Mouse (Mus musculus) heart, postnatal 4 days (tissue): Measurements from ENCODE around the gene Sytl1. TPM values are rescaled to one million over a fixed set of nuclear protein-coding genes. Genes with fewer than 3 reads are reported as not detected.

Experiments
- DNase-seq: peaks from one replicate; pipeline ENCODE4 v3.0.0; 2021
- total RNA-seq, 2 experiments: library from RNA; stranded (reverse); gene quantifications; 2 replicates each; pipeline ENCODE4 v1.2.3; 2021

Sytl1 gene
- total RNA-seq: under 1 TPM; 0.48 to 0.79 TPM

DNA sequence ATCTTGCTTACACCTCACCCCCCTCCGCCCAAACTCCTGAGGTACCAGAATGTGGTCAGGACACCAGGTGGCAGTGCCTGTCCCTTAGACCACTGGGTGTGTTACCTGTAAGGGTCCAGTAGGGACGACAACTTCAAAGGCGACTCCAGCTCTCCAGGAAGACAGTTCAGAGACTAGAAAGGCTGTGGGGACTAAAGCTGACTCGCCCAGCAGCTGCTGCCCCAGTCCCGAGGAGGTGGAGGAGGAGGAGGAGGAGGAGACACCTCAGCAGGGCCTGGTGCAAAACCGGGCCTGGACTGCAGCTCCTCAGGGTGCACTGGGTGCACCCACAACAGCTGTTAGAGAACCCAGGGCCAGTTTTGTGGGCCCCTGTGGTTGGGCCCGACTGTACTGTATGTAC, at the start of gene Sytl1:
Gene Sytl1 (minus strand): TSS at position 232 of the 400 bp plus-strand sequence.
- no peak for DNase-seq

GRCm38 (mm10) chr4:133309948-133310347, 47.0 kb upstream of the Sytl1 start:
- peak; percentile 93 for DNase-seq

DNA sequence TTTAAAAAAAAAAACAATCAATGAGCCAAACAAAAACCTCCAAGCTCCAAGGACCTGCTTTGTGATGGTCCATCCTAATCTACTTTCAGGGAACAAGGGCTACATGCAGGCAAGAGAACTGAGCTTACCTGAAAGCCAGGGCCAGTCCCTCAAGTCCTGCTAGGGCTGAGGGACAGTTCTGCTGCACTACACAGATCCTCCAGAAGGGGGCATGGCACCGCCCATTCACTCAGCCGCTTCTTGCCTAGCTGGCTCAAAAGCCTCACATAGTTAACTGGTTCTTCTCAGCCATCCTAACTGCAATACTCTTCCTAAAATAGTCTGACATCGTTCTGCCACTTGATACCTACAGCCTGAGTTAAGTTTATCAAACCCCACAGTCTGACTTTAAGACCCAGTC, 44.4 kb upstream of the Sytl1 start:
- peak; percentile 78 for DNase-seq

DNA sequence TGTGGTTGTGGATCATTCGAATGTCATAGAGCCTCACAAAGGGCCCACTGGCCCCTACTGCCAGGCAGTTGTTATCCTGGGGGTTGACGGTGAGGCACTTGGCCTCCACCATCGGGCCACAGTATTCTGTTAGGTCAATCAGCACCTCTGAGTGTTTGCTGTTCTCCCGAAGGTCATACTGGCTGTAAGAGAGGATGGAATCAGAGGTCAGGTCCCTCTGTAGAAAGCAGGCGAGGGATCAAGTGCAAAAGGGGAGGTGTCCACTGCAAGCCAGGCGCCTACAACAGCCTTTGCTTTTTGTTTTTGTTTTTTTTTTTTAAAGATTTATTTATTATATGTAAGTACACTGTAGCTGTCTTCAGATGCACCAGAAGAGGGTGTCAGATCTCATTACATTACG, 42.9 kb upstream of the Sytl1 start:
- DNase-seq: no peak

DNA sequence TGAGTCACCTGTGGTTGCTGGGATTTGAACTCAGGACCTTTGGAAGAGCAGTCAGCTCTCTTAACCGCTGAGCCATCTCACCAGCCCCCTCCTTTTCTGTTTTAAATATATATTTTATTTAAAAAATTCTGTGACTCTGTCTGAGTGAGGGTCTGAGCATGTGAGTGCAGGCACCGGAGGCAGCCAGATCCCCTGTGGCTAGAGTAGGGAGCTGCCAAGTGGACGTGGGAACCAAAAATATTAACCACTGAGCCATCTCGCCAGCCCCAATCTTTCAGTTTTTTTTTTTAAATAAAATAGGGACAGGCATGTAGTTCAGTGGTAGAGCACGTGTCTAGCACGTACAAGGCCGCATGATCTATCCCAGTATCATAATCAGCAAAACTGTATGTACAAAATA, 41.9 kb upstream of the Sytl1 start:
- no peak for DNase-seq

DNA sequence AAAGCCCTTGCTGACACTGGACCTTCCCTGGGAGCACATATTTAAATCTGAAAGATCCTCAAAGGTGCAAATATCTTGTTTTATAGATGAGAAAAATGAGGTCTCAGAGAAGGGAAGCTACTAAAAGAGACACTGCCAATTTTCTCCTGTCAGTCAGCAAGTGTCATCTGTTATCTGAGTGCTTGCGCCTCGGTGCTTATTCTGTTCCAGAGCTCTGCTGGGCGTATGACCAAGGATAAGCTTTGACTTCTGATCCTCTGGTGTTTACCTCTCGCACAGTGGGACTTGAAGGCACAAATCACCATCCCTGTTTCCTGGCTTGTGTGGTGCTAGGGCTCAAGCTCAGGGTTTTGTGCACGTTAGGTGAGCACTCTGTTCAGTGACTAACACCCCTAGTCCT, 39.8 kb upstream of the Sytl1 start:
- no peak for DNase-seq

DNA sequence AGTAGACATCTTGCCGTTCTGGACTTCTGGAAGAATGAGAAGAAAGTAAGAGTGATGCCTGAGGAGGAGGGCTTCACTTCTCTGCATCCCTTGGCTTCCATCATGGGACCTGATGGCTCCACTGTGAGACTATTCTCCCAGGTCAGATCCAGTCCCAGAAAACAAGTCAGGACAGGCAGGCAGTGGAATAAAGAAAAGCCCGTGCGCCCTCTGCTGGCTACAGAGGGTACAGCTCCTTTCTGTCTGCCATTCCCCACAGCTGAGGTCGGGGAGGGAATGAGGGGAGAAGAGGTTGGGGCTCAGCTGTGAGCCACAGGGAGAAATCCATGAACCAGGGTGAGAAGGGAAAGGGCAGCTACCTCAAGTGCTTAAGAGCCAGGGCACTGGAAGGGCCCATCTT, 38.9 kb upstream of the Sytl1 start:
- peak; percentile 82 for DNase-seq

GRCm38 (mm10) chr4:133300421-133300820, 37.5 kb upstream of the Sytl1 start:
- DNase-seq: no peak

DNA sequence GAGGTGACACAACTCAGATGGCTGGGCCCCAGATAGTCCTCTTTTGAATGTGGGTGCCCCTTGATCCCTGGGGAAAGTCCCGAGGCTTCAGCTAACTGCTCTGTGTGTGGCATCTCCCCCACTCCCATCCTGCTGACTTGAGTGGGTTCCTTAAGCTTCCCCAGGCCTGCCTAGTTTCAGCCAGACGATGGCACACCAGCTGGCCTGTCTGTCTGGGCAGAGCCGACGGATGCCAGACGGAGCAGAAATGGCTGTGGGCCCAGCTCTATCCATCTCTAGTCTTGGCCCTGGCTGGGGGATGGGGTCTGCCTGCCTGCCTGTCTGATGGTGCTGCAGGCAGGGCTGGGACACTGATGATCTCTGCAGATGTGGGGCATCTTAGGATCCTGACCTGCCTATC, 36.8 kb upstream of the Sytl1 start:
- DNase-seq: no peak

GRCm38 (mm10) chr4:133298516-133299365, 35.8 kb upstream of the Sytl1 start:
- DNase-seq: no peak

DNA sequence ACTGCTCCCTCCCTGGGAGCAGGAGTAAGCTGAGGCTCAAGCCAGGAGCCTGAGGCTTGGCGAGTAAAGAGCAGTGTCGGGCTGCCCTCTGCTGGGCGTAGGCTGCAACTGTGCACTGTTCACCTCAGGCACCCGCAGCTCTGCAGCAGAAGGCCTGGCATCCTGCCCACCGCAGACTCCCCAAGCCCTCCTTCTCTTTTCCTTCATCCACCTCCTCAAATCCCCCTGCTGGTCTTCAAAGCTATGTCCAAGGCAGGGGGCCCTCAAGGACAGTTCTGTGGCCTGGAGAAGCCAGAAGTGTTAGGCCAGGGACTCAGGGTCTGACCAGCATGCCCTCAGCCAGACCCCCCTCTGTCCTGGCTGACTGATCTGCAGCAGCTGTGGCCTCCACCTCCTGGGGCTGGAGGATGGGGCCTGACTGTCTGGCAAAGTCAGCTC, 34.9 kb upstream of the Sytl1 start:
- peak; percentile 90 for DNase-seq

GRCm38 (mm10) chr4:133297360-133297759, 34.4 kb upstream of the Sytl1 start:
- DNase-seq: no peak

- DNase-seq: no peak
These were observed 31.2 kb upstream of the Sytl1 start for GRCm38 (mm10) chr4:133294084-133294483.

DNA sequence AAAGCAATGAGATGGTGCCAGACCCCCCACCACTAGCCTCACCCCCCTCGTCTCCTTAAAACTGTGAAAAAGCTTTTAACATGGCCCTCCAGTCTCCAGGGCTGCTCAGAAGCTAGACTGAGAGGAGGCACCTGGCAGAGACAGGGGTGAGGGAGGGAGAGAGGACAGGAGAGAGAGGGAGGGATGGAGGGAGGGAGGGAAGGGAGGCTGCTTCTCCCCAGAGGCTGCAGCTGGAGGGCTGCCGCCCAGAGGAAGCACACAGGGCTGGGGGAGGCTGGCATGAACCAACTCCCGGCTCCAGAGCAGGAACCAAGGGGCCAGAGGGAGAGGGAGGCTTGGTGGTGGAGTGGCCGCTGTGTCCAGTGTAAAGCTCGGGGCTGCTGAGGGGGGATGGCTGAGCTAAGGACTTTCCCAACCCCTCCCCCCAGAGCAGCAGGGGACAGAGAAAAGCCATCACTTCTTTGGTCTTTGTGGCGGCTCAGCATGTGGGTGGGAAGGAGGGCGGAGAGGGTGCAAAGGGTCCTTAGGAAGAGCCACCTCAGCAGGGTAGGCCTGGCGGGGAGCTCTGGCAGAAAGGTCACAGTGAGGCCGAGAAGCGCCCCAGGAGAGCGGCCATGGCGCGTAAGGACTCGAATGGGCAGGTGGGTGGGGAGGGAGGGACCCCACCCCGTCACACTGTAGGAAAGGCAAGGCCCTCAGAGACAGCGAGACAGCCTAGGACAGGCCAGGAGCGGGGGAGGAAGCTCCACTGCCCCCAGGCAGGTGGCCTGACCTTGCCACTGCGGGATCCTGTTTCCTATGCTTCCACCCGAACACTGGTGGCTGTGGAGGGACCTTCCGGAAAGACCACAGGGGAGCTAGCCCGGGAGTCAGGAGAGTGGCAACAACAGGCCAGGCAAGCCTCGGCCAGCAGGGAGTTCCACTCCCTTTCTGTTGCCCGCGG, 30.3 kb upstream of the Sytl1 start:
- DNase-seq: no peak

DNA sequence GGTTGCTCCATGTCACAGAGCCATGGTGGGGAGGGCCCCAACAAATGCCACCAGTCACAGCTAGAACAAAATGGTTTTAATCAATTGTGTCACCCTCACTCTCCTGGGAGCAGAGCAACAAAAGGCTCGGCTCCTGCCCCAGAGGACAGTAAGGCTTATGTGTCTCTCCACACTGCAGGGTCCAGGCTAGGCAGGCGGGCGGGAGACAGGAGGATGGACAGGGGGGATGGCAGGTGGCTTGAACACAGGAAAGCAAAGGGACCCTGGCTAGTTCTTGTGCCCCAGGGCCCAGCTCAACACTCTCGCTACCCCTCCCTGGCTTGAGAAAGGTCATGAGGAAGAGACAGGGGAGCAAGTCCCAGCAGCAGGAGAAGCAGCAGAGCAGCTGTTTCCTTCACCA, 29.5 kb upstream of the Sytl1 start:
- no peak for DNase-seq

- DNase-seq: no peak
These were observed 28.3 kb upstream of the Sytl1 start for GRCm38 (mm10) chr4:133291255-133291654.

- no peak for DNase-seq
These were observed 23.7 kb upstream of the Sytl1 start for GRCm38 (mm10) chr4:133286476-133287077.

DNA sequence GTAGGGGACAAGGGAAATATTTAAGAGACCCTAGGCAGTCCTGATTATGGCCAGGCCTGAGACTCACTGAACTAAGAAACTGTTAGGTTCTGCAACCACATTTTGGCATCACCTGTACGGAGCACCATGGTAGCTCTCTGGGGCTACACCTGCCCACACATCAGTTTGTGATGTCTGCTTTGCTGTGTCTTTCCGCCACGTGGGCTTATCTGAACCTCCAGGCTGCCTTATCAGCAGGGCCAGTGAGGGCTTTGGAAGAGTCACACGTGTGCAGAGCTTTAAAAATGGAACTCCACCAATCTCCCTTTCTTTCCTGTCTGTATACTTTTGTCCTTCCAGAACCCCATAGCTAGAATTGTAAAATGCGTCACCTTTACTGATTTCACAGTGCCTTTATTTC, 23.0 kb upstream of the Sytl1 start:
- no peak for DNase-seq

GRCm38 (mm10) chr4:133285299-133285698, 22.4 kb upstream of the Sytl1 start:
- DNase-seq: no peak

GRCm38 (mm10) chr4:133282656-133283055, 19.7 kb upstream of the Sytl1 start:
- no peak for DNase-seq

GRCm38 (mm10) chr4:133281951-133282481, 19.1 kb upstream of the Sytl1 start:
- no peak for DNase-seq

DNA sequence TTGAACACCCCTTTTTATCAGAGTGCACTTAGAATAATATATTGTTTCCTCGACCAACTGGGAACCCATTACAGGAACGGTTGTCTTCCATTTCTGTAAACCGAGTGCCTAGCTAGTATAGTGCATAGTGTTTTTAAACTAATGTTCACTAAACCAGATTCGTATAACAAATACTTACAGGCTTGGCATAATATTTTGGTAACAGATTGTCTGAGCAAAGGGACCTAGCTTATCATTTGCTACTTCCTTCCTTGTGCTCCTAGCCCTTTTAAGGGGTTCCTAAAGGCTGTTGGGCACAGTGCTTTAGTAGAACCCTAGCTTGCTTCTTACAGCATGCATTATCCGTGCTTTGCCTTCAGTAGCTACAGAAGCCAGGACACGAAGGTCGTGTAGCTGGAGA, 18.6 kb upstream of the Sytl1 start:
- no peak for DNase-seq

- no peak for DNase-seq
These were observed 15.6 kb upstream of the Sytl1 start for GRCm38 (mm10) chr4:133278482-133278881.
